Mouse (Mus musculus) kidney, adult 2 months (tissue): Measurements from ENCODE around the gene Dusp13.

Source experiments
- CTCF ChIP-seq: fragments of 200-500 bp; conservative IDR thresholded peaks from 2 replicates; pipeline ENCODE4 v1.5.1; 2011; ENCODE audit warnings: low read depth, mild to moderate bottlenecking, control low read depth, low read length, moderate library complexity, mixed read lengths; ENCODE audit not compliant: insufficient read depth, insufficient read length
- POLR2A ChIP-seq: fragments of 200-500 bp; IDR thresholded peaks from one replicate; pipeline ENCODE4 v1.6.1; 2011; ENCODE audit warnings: low read depth, low read length, control low read depth

DNA sequence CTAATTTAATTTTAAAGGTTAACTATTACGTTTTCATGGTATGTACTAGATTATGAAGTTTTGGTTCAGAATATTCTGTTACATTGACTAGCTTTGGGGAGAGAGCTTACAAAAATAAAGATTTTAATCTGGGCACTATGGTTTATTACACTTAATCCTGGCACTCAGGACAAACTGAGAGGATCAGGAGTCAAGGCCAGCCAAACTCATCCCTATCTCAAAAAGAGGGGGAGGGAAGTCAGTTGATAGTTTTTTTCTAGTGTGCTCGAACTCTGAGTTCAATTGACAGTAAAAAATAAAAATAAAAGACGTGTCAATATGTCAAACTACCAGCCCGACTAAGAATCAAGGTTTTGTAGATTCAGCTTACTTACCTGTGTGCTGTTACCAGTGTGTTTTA, 2.4 kb upstream of the Dusp13 start:
- TF ChIP-seq CTCF = no peak
- TF ChIP-seq POLR2A = no peak
